Mouse (Mus musculus) heart, postnatal 0 days (tissue): Measurements from ENCODE around the gene Trpc7.

Source experiments
- CTCF ChIP-seq: IDR thresholded peaks from 2 replicates; pipeline ENCODE4 v1.5.1; 2016; ENCODE audit warnings: antibody characterized with exemption, control low read depth, low read depth
- EP300 ChIP-seq: IDR thresholded peaks from 2 replicates; pipeline ENCODE4 v1.6.1; 2016; ENCODE audit warnings: antibody characterized with exemption, low read depth

DNA sequence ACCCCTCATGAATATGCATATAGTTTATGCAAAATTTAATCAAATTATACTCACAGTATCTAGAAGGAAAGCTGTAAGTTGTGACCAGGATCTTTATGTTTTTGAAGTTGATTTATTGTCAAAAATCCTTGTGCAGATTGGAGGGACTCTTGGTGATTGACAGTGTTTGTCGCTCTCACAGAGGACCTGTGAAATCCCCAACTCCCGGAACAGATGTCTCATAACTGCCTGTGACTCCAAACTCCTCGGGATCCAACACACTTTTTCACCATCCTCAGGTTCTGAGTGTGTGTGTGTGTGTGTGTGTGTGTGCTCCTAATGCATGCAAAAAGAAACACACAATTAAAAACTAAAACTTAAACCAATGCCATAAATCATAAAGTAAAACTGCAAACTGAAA, 25.5 kb upstream of the Trpc7 start:
- TF ChIP-seq CTCF (no peak), EP300 (no peak)
